In genomic region chr14:121175861-121176260, GRCm38 (mm10) we compare ENCODE assay signal across 12 mouse cellular contexts.
DNase-seq lines count a peak whose midpoint lies in the region; ATAC-seq and TF ChIP-seq lines count a peak whose summit lies in the region.
"Had no signal": no experiment of that assay in that cellular context is flagged by ENCODE, and none has a peak within 500 bp of the region (broad histone marks: within the 10 kb centered on the region; RNA-seq: fewer than 3 reads in every experiment).

No protein-coding gene starts in this region.

- WGBS in limb, embryonic 13.5 days = 54% methylated on average over 4 of the region's 4 CpGs

- peak overlapping the region; percentile 40; the same call in 1 of the 2 replicates for H3K27ac ChIP-seq in layer of hippocampus, adult 2 months
- H3K27ac ChIP-seq in limb, embryonic 13.5 days = peak overlapping the region; percentile 23; the same call in 1 of the 2 replicates
- H3K27ac ChIP-seq: liver, embryonic 15.5 days had no signal

- H3K9ac ChIP-seq in limb, embryonic 13.5 days = no peak overlapping the region
- H3K9ac ChIP-seq: liver, embryonic 15.5 days had no signal

- no peak overlapping the region for H3K4me2 ChIP-seq in limb, embryonic 13.5 days (replicated peaks)
- H3K4me2 ChIP-seq: liver, embryonic 15.5 days had no signal

- H3K36me3 ChIP-seq in limb, embryonic 13.5 days = peaks cover 14% of the 10 kb centered on the region
- H3K36me3 ChIP-seq: liver, embryonic 15.5 days had no signal

- H3K9me3 ChIP-seq in limb, embryonic 13.5 days = no peaks in the 10 kb centered on the region
- H3K9me3 ChIP-seq: liver, embryonic 15.5 days had no signal

- TF ChIP-seq CTCF in layer of hippocampus, adult 2 months (conservative IDR thresholded peaks at IDR 0.05) = no peak

- no peaks in the 10 kb centered on the region for H3K27me3 ChIP-seq in limb, embryonic 13.5 days
- H3K27me3 ChIP-seq: liver, embryonic 15.5 days had no signal

- H3K4me1 ChIP-seq in limb, embryonic 13.5 days = peaks cover 95% of the 10 kb centered on the region
- H3K4me1 ChIP-seq: liver, embryonic 15.5 days; megakaryocyte, embryonic 14.5 days had no signal

- no peak for ATAC-seq in limb, embryonic 13.5 days (ENCODE audit: low FRiP score, low read depth)
- no peak for ATAC-seq in frontal cortex, adult (ENCODE audit: low TSS enrichment)

- H3K4me3 ChIP-seq in layer of hippocampus, adult 2 months = no peak overlapping the region
- H3K4me3 ChIP-seq in limb, embryonic 13.5 days = no peak overlapping the region
- H3K4me3 ChIP-seq: liver, embryonic 15.5 days; megakaryocyte, embryonic 14.5 days had no signal

- DNase-seq in gastrocnemius, adult 18-20 months (ENCODE audit: low spot score) = peak; percentile 29
- DNase-seq in gastrocnemius, postnatal 4 days (ENCODE audit: low spot score in 2 of 2) = no peak
- DNase-seq in layer of hippocampus, adult 2 months (ENCODE audit: low spot score in 2 of 2) = no peak
- DNase-seq in layer of hippocampus, postnatal 25 days (ENCODE audit: extremely low spot score in 1 of 2, low spot score in 1 of 2) = no peak
- DNase-seq in cerebellum, adult 18-20 months = peak; percentile 55 to 57
- DNase-seq: adrenal gland, adult 2 months; heart, postnatal 36 days; retina, postnatal 1 day had no signal

Comparison
In these comparisons a context has a peak if more than half of its experiments do, and no peak if none do; other contexts are left out.
1. DNase-seq: peak in gastrocnemius, adult 18-20 months (single experiment) and cerebellum, adult 18-20 months (2 of 2); none in gastrocnemius, postnatal 4 days (0 of 2), layer of hippocampus, adult 2 months (0 of 2) and layer of hippocampus, postnatal 25 days (0 of 2).